Mouse (Mus musculus): ENCODE data around the gene Sgcg.

The Sgcg gene

GRCm38 (mm10) chr14:61258352-61258751 is at the start of gene Sgcg:
Sgcg (minus strand) TSS chr14:61258490.
- no peak for DNase-seq (ENCODE audit: low read depth, low spot score)

GRCm38 (mm10) chr14:61303969-61304609 is 45.8 kb upstream of the Sgcg start:
- no peak for DNase-seq (ENCODE audit: low read depth, low spot score)

GRCm38 (mm10) chr14:61302428-61302827 is 44.1 kb upstream of the Sgcg start:
- no peak for DNase-seq (ENCODE audit: low read depth, low spot score)

- DNase-seq (ENCODE audit: low read depth, low spot score), result no peak
Measured at GRCm38 (mm10) chr14:61301323-61301722, 43.0 kb upstream of the Sgcg start.

- no peak for DNase-seq (ENCODE audit: low read depth, low spot score)
Measured at GRCm38 (mm10) chr14:61299810-61300209, 41.5 kb upstream of the Sgcg start.

DNA sequence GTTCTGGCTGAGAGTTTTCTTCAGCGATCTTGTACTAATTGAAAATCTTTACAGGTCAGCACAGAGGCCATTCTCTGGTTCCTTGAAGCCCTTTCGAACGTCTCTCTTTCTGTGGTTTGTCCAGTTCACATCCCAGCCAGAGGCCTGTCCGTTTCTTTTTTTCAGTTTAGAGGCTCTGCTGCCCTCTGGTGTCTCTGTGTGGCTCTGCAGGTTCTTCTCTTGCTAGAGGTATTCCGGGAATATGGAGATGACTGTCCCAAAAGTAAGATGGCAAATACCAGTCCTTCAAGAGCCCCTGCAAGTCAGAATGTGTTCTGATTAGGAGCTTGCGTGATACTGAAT is 36.4 kb upstream of the Sgcg start:
- no peak for DNase-seq (ENCODE audit: low read depth, low spot score)

DNA sequence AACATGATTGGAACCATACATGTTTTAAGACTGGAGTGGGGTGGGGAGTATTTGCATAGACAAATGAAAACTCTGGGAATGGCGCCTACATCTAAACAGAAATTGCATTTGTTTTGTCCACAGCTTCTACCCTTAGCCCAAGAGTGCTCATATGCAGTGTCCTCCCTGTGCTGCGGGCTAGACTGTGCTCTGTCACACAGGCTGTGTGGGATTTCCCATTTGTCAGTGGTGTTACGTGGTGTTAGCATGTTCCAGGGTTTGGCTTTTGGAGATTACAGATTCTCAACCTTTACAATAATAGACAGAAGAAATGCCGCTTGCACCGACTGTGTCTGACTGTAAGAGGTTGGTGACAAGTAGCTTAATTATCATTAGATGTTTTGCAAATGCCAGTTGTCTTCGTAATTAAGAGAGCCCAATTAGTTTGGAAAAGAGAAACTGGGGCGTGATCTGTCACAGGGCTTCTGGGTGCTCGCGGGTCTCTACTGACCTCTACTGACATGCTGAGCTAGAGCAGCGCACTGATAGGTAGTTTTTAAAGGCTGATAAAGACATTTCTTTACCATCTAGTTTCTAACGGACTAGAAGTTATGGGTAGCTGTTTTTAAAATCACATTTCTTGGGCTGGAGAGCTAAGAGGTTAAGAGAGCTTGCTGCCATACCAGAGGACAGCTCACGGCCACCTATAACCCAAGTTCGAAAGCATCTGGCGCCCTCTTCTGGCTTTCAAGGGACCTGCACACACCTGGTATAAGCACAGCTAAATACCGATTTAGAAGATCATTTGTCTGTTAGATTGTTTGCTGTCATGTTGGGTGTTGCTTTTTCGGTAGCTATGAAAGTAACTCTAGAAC is 35.8 kb upstream of the Sgcg start:
- no peak for DNase-seq (ENCODE audit: low read depth, low spot score)

GRCm38 (mm10) chr14:61290664-61291063 is 32.4 kb upstream of the Sgcg start:
- DNase-seq (ENCODE audit: low read depth, low spot score), result no peak

DNA sequence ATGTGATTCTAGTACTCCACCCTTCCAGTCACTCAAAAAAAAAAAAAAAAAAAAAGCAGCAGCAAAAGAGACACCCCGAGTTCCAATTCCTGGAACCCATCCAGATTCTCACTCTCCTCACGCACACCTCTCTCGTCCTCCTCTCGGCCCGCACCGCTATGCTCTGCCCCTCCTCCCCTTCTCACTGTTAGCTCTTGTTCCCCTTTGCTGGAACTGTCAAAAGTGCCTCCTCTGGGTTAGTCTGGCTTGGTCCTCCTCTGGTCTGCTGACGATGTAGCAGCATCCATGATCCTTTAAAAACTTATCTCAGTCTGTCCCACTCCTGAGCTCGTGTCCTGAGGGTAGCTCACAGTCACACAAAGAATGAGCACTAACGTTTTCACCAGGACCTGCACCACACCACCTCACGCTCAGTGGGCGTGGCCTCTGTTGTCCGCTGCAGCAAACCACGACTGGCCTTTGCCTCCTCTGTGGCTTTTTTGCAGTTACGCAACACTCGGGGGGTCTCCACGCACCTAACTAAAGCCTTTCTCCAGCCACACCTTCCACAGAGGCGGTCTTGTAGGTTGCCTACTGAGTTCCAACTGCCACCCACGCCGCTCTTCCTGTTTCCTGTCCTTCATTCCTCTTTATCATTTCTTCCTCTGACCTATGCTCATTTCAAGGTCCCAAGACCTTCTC is 30.5 kb upstream of the Sgcg start:
- no peak for DNase-seq (ENCODE audit: low read depth, low spot score)

DNA sequence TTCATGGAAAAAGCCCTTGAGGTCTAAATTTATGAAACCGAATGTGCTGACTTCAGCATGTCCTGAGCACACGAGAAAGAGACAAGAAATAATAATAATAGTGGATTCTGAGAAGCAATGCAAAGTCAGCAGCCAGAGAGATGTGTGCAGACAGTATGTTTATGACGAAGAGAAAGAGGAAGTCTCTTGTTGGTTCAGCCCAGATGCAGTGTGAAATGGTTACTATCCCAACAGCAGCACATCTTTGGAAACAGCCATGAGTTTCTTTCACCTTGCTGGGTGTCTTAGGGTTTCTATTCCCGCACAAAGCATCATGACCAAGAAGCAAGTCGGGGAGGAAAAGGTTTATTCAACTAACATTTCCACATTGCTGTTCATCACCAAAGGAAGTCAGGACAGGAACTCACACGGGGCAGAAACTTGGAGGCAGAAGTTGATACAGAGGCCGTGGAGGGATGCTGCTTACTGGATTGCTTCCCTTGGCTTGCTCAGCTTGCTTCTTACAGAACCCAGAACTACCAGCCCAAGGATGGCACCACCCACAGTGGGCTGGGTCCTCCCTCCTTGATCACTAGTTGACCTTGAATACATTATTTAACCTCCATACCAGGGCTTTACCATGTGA is 20.5 kb upstream of the Sgcg start:
- DNase-seq (ENCODE audit: low read depth, low spot score), result no peak

GRCm38 (mm10) chr14:61277285-61277684 is 19.0 kb upstream of the Sgcg start:
- DNase-seq (ENCODE audit: low read depth, low spot score), result no peak

GRCm38 (mm10) chr14:61274414-61275198 is 16.3 kb upstream of the Sgcg start:
- DNase-seq (ENCODE audit: low read depth, low spot score), result no peak

DNA sequence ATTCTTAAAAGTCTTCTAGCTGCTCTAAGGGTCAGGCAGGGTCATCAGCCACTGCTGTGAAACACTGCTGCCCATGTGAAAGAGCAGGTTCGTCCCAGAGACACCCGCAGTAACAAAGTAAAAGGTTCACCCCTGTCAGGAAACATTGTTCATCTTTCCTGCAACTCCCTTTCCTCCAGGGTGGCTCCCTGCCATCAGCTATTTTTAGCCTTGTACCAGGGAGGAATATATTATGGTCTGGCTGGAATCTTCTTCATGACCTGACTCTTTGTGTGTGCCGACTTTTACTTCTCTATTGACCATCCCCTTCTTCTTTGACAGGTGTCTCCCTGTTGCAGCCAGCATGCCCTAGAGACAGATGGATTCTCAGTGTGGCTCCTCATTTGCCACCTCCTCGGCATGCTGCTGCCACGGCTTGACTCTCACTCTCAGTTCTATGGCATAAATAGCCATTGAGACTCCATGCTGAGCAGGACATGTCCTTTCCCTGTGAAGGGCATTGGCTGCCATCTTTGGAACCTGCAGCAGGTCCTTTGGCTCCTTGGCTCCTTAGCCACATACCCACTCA is 9.7 kb upstream of the Sgcg start:
- no peak for DNase-seq (ENCODE audit: low read depth, low spot score)

DNA sequence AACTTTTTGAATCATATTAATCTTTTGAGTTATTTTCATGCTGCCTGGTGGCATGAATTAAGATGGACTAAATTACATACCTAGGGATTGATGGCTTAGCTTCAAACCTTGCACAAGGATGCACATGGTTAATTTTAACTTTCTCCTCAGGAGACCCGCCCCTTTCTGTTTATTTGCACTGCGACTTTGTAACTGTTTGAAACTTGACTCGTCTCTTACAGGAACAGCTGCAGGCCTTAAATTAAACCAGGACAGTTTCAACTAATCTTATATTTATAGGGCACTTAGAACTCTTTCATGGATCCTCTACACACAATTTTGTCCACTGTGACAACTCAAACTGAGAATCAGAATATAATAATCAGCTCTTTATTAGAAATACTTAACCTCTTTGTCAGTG is 794 bp upstream of the Sgcg start:
- DNase-seq (ENCODE audit: low read depth, low spot score), result no peak

DNA sequence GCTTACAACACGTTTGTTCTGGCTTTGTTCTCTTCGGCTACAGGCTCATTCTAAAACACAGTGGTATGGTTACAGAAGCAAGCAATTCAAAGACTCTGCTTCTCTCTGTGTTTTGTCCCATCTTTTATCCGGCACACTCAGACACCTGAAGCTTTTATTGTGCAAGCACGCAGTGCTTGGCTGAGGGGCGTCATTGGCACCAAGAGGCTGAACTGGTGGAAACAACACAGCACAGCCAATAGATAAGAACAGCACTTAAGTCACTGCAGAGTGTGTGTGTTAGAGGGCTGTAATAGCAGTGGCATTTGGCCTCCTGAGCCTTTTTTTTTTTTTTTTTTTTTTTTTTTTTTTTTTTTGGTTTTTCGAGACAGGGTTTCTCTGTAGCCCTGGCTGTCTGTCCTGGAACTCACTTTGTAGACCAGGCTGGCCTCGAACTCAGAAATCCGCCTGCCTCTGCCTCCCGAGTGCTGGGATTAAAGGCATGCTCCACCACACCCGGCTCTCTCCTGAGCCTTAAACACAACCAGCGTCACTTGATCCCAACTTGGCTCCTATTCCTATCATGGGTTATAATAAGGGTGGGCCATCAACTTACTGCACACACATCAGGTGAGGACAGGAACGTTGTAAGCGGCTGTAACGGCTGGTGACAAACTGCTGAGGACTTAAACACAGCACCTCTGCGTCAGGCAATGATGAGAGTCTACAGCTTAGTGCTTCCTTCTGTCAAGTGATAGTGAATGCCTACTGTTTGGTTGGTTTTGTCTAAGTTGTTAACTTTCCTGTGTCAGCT is 5.5 kb downstream of the Sgcg start:
- DNase-seq (ENCODE audit: low read depth, low spot score), result no peak

- no peak for DNase-seq (ENCODE audit: low read depth, low spot score)
Measured at GRCm38 (mm10) chr14:61246444-61246843, 11.8 kb downstream of the Sgcg start.

DNA sequence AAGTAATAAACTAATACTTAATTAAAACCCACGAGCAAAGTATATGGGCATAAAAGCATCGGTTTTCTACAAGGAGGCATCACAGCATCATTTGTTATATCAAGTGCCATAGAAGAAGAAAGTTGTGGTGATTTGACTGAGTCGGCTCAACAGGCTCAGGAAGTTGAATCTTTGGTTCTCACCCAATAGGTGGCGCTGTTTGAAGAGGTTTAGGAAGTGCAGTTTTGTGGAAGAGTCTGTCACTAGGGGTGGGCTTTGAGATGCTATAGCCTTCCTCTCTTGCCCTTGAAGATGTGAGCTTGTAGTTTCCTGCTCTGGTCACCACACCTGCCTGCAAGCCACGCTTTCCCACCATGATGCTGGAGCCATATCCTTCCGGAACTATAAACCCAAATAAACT is 15.7 kb downstream of the Sgcg start:
- no peak for DNase-seq (ENCODE audit: low read depth, low spot score)

GRCm38 (mm10) chr14:61238751-61239150 is 19.5 kb downstream of the Sgcg start:
- peak; percentile 67 for DNase-seq (ENCODE audit: low read depth, low spot score)

DNA sequence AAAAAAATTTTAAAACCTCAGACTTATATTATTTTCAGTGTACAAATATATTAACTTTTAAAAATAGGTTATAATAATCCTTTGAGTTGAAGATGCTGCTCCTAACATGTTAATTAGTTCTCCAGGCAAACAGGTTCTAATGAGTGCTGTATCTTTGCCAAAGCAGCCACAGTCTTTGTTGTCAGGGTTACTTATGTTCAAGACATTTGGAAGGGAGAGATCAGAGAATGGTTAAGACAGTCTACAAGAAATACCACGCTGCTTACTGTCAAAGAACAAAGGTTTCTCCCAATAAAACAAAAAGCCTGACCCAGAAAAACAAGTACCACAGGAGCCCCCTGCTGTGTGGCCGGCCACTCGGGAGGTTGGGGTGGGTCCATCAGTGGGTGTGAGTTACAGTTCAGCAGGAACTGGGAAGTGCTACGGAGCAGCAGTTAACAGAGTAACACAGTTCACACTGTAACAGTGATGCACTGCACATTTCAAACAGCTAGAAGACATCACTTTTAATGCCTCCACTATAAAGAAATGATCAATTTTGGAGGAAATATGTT is 21.1 kb downstream of the Sgcg start:
- DNase-seq (ENCODE audit: low read depth, low spot score), result no peak

- no peak for DNase-seq (ENCODE audit: low read depth, low spot score)
Measured at GRCm38 (mm10) chr14:61235846-61236474, 22.3 kb downstream of the Sgcg start.
